Mouse (Mus musculus) megakaryocyte, embryonic 14.5 days (primary cell): ENCODE results near the gene Stk39. TPM values are rescaled to one million over a fixed set of nuclear protein-coding genes. Genes with fewer than 3 reads are reported as not detected.

Experiments used
- H3K27me3 ChIP-seq: replicated peaks from 2 replicates; pipeline ENCODE3; 2012; ENCODE audit warnings: inconsistent platforms
- H3K36me3 ChIP-seq: replicated peaks from 2 replicates; pipeline ENCODE3; 2012; ENCODE audit warnings: low read length, inconsistent platforms, mixed read lengths
- H3K4me1 ChIP-seq: 2 replicates; pipeline ENCODE4 v1.6.1; 2012; ENCODE audit warnings: inconsistent platforms
- H3K4me3 ChIP-seq: replicated peaks from 2 replicates; pipeline ENCODE3; 2012; ENCODE audit warnings: moderate library complexity, mild to moderate bottlenecking, inconsistent platforms
- H3K9me3 ChIP-seq: 2 replicates; pipeline ENCODE4 v1.6.1; 2012; ENCODE audit warnings: inconsistent platforms
- FLI1 ChIP-seq: IDR thresholded peaks from 2 replicates; pipeline ENCODE4 v1.6.1; 2012; ENCODE audit warnings: low read length, inconsistent platforms, mixed read lengths
- GATA1 ChIP-seq: IDR thresholded peaks from 3 replicates; pipeline ENCODE4 v1.6.1; 2012; ENCODE audit warnings: mixed read lengths, low read length, inconsistent platforms, borderline replicate concordance
- polyA plus RNA-seq: library from polyadenylated mRNA; stranded (reverse); fragments of >175 nt; gene quantifications from 2 replicates; pipeline ENCODE4 v1.2.3, GENCODE M21; 2012; ENCODE audit warnings: low replicate concordance; ENCODE audit not compliant: insufficient read depth

Gene Stk39
- polyA plus RNA-seq, 1 experiment: 0.95 TPM

GRCm38 (mm10) chr2:68377251-68377681 lies 94.8 kb downstream of the Stk39 start:
- Histone ChIP-seq H3K36me3 (no peaks in the 10 kb centered on the region), H3K4me3 (no peak overlapping the region), H3K4me1 (peaks cover 8% of the 10 kb centered on the region; the same call in 1 of the 2 replicates), H3K27me3 (peaks cover 3% of the 10 kb centered on the region), H3K9me3 (0 out of 2 replicates have a peak, but pooled peaks cover 5% of the 10 kb centered on the region)
- TF ChIP-seq GATA1: no peak
- no peak for TF ChIP-seq FLI1

GRCm38 (mm10) chr2:68376660-68377059 lies 95.4 kb downstream of the Stk39 start:
- peaks cover 3% of the 10 kb centered on the region; the same call in 1 of the 2 replicates for H3K4me1 ChIP-seq
- H3K4me3 ChIP-seq: no peak overlapping the region
- H3K36me3 ChIP-seq: no peaks in the 10 kb centered on the region
- H3K9me3 ChIP-seq: 0 out of 2 replicates have a peak, but pooled peaks cover 5% of the 10 kb centered on the region
- H3K27me3 ChIP-seq: peaks cover 3% of the 10 kb centered on the region
- TF ChIP-seq FLI1 (no peak), GATA1 (no peak)

- no peak overlapping the region for H3K4me3 ChIP-seq
- TF ChIP-seq FLI1 (no peak), GATA1 (no peak)
- H3K9me3 ChIP-seq: 0 out of 2 replicates have a peak, but pooled peaks cover 5% of the 10 kb centered on the region
- no peaks in the 10 kb centered on the region for H3K36me3 ChIP-seq
- H3K27me3 ChIP-seq: peaks cover 3% of the 10 kb centered on the region
- no peaks in the 10 kb centered on the region for H3K4me1 ChIP-seq
Observed at GRCm38 (mm10) chr2:68374202-68374601, 97.9 kb downstream of the Stk39 start.

GRCm38 (mm10) chr2:68371912-68372311 lies 100.2 kb downstream of the Stk39 start:
- Histone ChIP-seq H3K4me3 (no peak overlapping the region), H3K36me3 (no peaks in the 10 kb centered on the region), H3K4me1 (no peaks in the 10 kb centered on the region), H3K27me3 (no peaks in the 10 kb centered on the region), H3K9me3 (no peaks in the 10 kb centered on the region)
- TF ChIP-seq FLI1 (no peak), GATA1 (no peak)

GRCm38 (mm10) chr2:68370326-68370725 lies 101.7 kb downstream of the Stk39 start:
- Histone ChIP-seq H3K4me3 (no peak overlapping the region), H3K36me3 (no peaks in the 10 kb centered on the region), H3K4me1 (no peaks in the 10 kb centered on the region), H3K9me3 (no peaks in the 10 kb centered on the region), H3K27me3 (no peaks in the 10 kb centered on the region)
- TF ChIP-seq FLI1 (no peak), GATA1 (no peak)

GRCm38 (mm10) chr2:68369080-68369479 lies 103.0 kb downstream of the Stk39 start:
- H3K4me3 ChIP-seq: no peak overlapping the region
- no peaks in the 10 kb centered on the region for H3K27me3 ChIP-seq
- no peaks in the 10 kb centered on the region for H3K36me3 ChIP-seq
- no peaks in the 10 kb centered on the region for H3K9me3 ChIP-seq
- no peaks in the 10 kb centered on the region for H3K4me1 ChIP-seq
- no peak for TF ChIP-seq GATA1
- no peak for TF ChIP-seq FLI1

GRCm38 (mm10) chr2:68367944-68368343 lies 104.1 kb downstream of the Stk39 start:
- H3K4me1 ChIP-seq: no peaks in the 10 kb centered on the region
- no peak overlapping the region for H3K4me3 ChIP-seq
- TF ChIP-seq GATA1 (no peak), FLI1 (no peak)
- no peaks in the 10 kb centered on the region for H3K36me3 ChIP-seq
- H3K27me3 ChIP-seq: no peaks in the 10 kb centered on the region
- no peaks in the 10 kb centered on the region for H3K9me3 ChIP-seq

- Histone ChIP-seq H3K4me1 (no peaks in the 10 kb centered on the region), H3K4me3 (no peak overlapping the region), H3K27me3 (no peaks in the 10 kb centered on the region), H3K36me3 (no peaks in the 10 kb centered on the region), H3K9me3 (no peaks in the 10 kb centered on the region)
- TF ChIP-seq GATA1 (no peak), FLI1 (no peak)
Observed at GRCm38 (mm10) chr2:68366897-68367193, 105.2 kb downstream of the Stk39 start.

GRCm38 (mm10) chr2:68366091-68366896 lies 105.8 kb downstream of the Stk39 start:
- H3K4me3 ChIP-seq: no peak overlapping the region
- H3K4me1 ChIP-seq: no peaks in the 10 kb centered on the region
- no peaks in the 10 kb centered on the region for H3K27me3 ChIP-seq
- TF ChIP-seq GATA1: no peak
- no peaks in the 10 kb centered on the region for H3K9me3 ChIP-seq
- H3K36me3 ChIP-seq: no peaks in the 10 kb centered on the region

- TF ChIP-seq GATA1: no peak
- TF ChIP-seq FLI1: no peak
- no peaks in the 10 kb centered on the region for H3K27me3 ChIP-seq
- H3K36me3 ChIP-seq: no peaks in the 10 kb centered on the region
- no peak overlapping the region for H3K4me3 ChIP-seq
- H3K9me3 ChIP-seq: no peaks in the 10 kb centered on the region
- no peaks in the 10 kb centered on the region for H3K4me1 ChIP-seq
Observed at GRCm38 (mm10) chr2:68365504-68365903, 106.6 kb downstream of the Stk39 start.
